Mouse (Mus musculus) embryonic facial prominence, embryonic 13.5 days (tissue): Measurements from ENCODE around the gene Avpr1b. TPM values are rescaled to one million over a fixed set of nuclear protein-coding genes. Genes with fewer than 3 reads are reported as not detected.
"Not testable (repeated sequence)": the region's sequence is repeated elsewhere in the genome, so short reads cannot be mapped to it uniquely, and the experiment has no call there.

Experiments
- ATAC-seq: fragments of 200-750 bp; cut with Nextera tagmentation; 2 replicates; pipeline ENCODE4 v1.8.0; 2017; ENCODE audit warnings: low read depth; ENCODE audit not compliant: insufficient number of reproducible peaks, insufficient read depth, low FRiP score, low TSS enrichment
- H3K27ac ChIP-seq: fragments of 300-500 bp; sonication (generic); 2 replicates; pipeline ENCODE4 v1.5.1; 2015; ENCODE audit warnings: moderate library complexity, mild to moderate bottlenecking, inconsistent platforms
- H3K27me3 ChIP-seq: fragments of 300-500 bp; sonication (generic); 2 replicates; pipeline ENCODE4 v1.6.1; 2015; ENCODE audit warnings: mild to moderate bottlenecking, inconsistent platforms
- H3K36me3 ChIP-seq: fragments of 300-500 bp; sonication (generic); 2 replicates; pipeline ENCODE4 v1.6.1; 2015; ENCODE audit warnings: mild to moderate bottlenecking, inconsistent platforms
- H3K4me1 ChIP-seq: fragments of 300-500 bp; sonication (generic); 2 replicates; pipeline ENCODE4 v1.6.1; 2015; ENCODE audit warnings: inconsistent platforms
- H3K4me2 ChIP-seq: fragments of 300-500 bp; sonication (generic); 2 replicates; pipeline ENCODE4 v1.6.1; 2015; ENCODE audit warnings: moderate library complexity, mild to moderate bottlenecking, inconsistent platforms
- H3K4me3 ChIP-seq: fragments of 300-500 bp; sonication (generic); 2 replicates; pipeline ENCODE4 v1.5.1; 2015; ENCODE audit warnings: mild to moderate bottlenecking, inconsistent platforms
- H3K9ac ChIP-seq: fragments of 300-500 bp; sonication (generic); 2 replicates; pipeline ENCODE4 v1.6.1; 2015; ENCODE audit warnings: mild to moderate bottlenecking, inconsistent platforms
- H3K9me3 ChIP-seq: fragments of 300-500 bp; sonication (generic); 2 replicates; pipeline ENCODE4 v1.6.1; 2016; ENCODE audit warnings: inconsistent platforms
- whole genome bisulfite sequencing: fragments of 180-500 bp; shearing (Covaris S2); methylation state at CpG from one replicate; pipeline ENCODE4 v1.1.7; 2015; ENCODE audit warnings: mixed read lengths; 5-methylcytosine and 5-hydroxymethylcytosine counted together
- polyA plus RNA-seq: library from polyadenylated mRNA; unstranded; fragments of >200 nt; fragmentation: Nextera tagmentation; extraction: Ambion mirVana; gene quantifications from 2 replicates; pipeline ENCODE4 v1.2.1, GENCODE M21; 2015

Avpr1b gene
- polyA plus RNA-seq: not detected in 2 replicates

DNA sequence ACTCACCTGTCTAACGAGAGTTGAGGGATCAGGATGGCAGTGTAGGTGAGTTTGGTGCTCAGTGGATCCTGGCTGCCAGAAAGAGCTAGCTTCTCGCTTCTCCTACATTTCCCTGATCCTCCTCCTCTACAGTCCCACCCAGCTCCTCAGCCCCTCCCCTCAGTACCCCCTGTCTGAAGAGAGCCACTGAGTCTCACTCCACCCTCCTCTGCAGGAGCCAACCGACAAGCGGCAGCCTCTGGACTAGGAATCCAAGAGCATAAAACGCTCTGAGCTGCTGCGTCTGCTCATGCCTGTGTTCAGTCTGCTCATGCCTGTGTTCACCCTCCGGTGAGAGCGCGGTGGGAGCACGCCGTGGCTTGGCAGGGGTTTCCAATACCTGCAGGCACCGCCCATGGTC is at the start of gene Avpr1b:
TSS of gene Avpr1b (plus strand) at position 335 of the 400 bp plus-strand sequence.
- Histone ChIP-seq H3K36me3 (no peaks in the 10 kb centered on the region), H3K4me2 (peak within 1 kb of the TSS; percentile 28), H3K9ac (no peak within 1 kb of the TSS), H3K4me1 (0 out of 2 replicates have a peak, but pooled peaks cover 4% of the 10 kb centered on the region), H3K4me3 (no peak within 1 kb of the TSS), H3K27me3 (0 out of 2 replicates have a peak, but pooled peaks cover 9% of the 10 kb centered on the region), H3K9me3 (no peaks in the 10 kb centered on the region), H3K27ac (no peak within 1 kb of the TSS)
- WGBS: 35% methylated on average over 12 of the region's 12 CpGs
- ATAC-seq: no peak

DNA sequence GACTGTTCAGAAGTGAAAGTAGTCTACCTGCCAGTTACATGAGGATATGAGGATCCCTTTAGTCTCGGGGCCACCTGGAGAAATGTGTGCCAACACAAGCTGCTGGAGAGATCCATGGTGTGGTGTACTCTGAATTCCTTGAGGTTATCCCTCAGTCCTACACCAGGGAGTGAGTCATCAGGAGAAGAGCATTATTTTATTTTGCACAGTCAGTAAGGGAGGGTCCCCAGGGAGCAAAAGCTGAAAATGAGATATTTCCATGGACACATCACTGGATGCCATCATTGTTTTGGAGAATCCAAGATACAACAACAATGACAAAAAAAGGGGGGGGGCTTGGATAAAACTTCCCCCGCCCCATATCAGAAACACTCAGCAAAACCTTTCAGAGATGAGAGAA is 47.1 kb upstream of the Avpr1b start:
- WGBS: 89% methylated on average over 2 of the region's 2 CpGs
- Histone ChIP-seq H3K27me3 (no peaks in the 10 kb centered on the region), H3K27ac (no peak overlapping the region), H3K36me3 (no peaks in the 10 kb centered on the region), H3K4me1 (peaks cover 15% of the 10 kb centered on the region), H3K9me3 (no peaks in the 10 kb centered on the region), H3K4me2 (no peak overlapping the region), H3K9ac (no peak overlapping the region), H3K4me3 (no peak overlapping the region)
- ATAC-seq: no peak

DNA sequence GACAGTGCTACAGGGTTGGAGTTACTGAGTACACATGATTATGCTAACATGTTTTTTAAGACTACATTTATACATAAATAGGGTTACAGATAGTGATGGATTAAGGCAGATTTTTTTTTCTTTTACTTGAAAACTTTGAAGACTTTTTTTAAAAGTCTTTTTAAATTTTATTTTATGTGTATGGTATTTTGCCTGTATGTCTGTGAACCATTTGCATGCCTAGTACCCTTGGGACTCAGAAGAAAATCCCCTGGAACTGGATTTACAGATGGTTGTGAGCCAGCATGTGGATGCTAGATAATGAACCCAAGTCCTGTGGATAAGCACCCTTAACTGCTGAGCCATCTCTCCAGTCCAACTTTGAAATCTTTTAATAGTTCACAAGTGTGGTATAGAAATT is 45.6 kb upstream of the Avpr1b start:
- no peak for ATAC-seq
- Histone ChIP-seq H3K27me3 (no peaks in the 10 kb centered on the region), H3K4me3 (no peak overlapping the region), H3K36me3 (no peaks in the 10 kb centered on the region), H3K4me1 (peaks cover 14% of the 10 kb centered on the region), H3K9me3 (no peaks in the 10 kb centered on the region), H3K9ac (no peak overlapping the region), H3K27ac (no peak overlapping the region), H3K4me2 (no peak overlapping the region)

DNA sequence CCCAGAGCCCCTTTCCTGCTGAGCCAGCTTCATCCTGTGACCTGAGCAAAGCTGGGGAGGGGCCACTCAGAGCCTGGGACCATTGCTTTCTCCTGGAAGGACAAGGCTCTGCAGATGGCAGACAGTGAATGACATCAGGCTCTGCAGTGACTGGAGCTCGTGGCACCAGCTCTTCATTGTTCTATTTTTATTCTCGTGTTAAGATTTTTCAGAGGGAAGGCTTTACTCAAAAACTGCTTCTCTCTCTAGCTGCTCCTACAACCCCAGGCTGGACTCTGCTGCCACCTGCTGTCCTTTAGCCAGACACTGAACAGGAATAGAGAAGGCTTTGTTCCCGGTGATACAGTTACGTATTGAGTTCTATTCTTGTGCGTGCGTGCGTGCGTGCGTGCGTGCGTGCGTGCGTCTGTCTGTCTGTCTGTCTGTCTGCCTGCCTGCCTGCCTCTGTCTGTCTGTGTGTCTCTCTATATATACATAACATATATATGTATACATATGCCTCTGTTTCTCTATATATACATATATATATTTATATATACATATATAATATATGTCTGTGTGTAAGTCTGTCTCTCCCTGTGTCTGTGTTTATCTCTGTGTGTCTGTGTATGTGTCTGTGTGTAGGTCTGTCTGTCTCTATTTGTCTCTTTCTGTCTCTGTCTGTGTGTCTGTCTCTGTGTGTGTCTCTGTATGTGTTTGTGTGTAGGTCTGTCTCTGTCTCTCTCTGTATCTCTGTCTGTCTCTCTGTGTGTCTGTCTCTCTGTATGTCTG is 43.8 kb upstream of the Avpr1b start:
- Histone ChIP-seq H3K4me2 (peak overlapping the region; percentile 53), H3K27me3 (no peaks in the 10 kb centered on the region), H3K36me3 (no peaks in the 10 kb centered on the region), H3K27ac (peak overlapping the region; percentile 71), H3K4me3 (peak overlapping the region; percentile 5; the same call in 1 of the 2 replicates), H3K9ac (peak overlapping the region; percentile 70), H3K4me1 (peaks cover 7% of the 10 kb centered on the region; the same call in 1 of the 2 replicates), H3K9me3 (no peaks in the 10 kb centered on the region)
- ATAC-seq: peak; percentile 88
- 4% methylated on average over 13 of the region's 13 CpGs for WGBS

DNA sequence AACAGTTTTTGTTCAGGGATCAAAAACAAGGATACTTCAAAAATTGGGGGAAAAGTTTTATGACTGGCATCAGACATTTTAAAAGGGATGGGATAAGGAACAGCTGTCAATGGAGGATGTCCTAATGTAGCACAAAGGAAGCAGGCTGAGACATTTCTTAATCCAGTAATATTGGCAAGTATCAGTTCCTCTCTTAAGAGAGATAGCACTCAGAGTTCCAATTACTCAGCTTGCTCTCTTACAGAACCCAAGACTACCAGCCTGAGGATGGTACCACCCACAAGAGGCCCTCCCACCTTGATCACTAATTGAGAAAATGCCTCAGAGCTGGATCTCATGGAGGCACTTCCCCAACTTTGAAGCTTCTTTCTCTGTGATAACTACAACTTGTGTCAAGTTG is 38.5 kb upstream of the Avpr1b start:
- 0 out of 2 replicates have a peak, but pooled peaks cover under 1% of the 10 kb centered on the region for H3K4me1 ChIP-seq
- no peak overlapping the region for H3K4me3 ChIP-seq
- no peaks in the 10 kb centered on the region for H3K9me3 ChIP-seq
- H3K27me3 ChIP-seq: no peaks in the 10 kb centered on the region
- H3K27ac ChIP-seq: no peak overlapping the region
- H3K9ac ChIP-seq: no peak overlapping the region
- H3K36me3 ChIP-seq: no peaks in the 10 kb centered on the region
- no peak for ATAC-seq
- no peak overlapping the region for H3K4me2 ChIP-seq

DNA sequence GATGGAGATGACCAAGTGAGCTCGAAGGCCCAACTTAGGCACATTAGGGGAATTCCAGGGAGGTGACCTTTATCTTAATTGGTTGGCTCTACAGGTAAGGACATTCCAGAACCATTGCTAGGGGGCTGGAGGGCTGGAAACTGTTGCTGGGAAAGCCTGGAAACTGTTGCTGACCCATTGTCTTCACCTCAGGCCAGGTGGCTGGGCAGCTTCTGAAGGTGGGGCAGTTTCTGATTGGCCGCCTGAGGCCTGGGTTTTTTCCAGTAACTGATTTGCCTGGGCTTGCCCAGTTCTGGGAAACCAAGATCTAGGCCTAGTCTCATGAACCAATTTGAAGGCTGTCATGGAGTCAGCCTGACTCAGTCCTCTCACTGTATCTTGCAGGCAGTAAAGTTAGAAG is 37.0 kb upstream of the Avpr1b start:
- no peaks in the 10 kb centered on the region for H3K36me3 ChIP-seq
- WGBS: 85% methylated on average over 2 of the region's 2 CpGs
- H3K9me3 ChIP-seq: no peaks in the 10 kb centered on the region
- H3K27ac ChIP-seq: no peak overlapping the region
- no peaks in the 10 kb centered on the region for H3K4me1 ChIP-seq
- no peak overlapping the region for H3K4me2 ChIP-seq
- no peak for ATAC-seq
- H3K9ac ChIP-seq: no peak overlapping the region
- no peak overlapping the region for H3K4me3 ChIP-seq
- no peaks in the 10 kb centered on the region for H3K27me3 ChIP-seq

DNA sequence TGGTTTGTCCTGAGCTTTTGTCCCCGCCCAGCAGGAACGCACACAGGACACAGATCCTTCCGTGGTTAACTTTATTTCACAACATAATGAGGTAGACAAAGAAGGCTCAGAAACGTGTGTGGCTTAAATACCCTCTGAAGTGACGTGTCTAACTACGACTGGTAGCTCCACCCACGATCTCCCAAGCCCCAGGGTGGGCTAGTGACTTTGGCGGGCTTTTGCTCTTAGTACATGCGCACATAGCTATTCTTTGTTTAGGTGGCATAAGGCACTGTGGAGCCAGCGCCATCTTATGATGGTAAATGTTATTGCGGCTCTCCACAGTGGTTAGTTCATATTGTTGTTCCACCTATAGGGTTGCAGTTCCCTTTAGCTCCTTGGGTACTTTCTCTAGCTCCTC is 33.0 kb upstream of the Avpr1b start:
- H3K36me3 ChIP-seq, H3K4me1 ChIP-seq, H3K4me3 ChIP-seq, H3K4me2 ChIP-seq, H3K27ac ChIP-seq, H3K27me3 ChIP-seq, ATAC-seq, H3K9me3 ChIP-seq, H3K9ac ChIP-seq: not testable (repeated sequence)
- 39% methylated on average over 11 of the region's 11 CpGs for WGBS

DNA sequence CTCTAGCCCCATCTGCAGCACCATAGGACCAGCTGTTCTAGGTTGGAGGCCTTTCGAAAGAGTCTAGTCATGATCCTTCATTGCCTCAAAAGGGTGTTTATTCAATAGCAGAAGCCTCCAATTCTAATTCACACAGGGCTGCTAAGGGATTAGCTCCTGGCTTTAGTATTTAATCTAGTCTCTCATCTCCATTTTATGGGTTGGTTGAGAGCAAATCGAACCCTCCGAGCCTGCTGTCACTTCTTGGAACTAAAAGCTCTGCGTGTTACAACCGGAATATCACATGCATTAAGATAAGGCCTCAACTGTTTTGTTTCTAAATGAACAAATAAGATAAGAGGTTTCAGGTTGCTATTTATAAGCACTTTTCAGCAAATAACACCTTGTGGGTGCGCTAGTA is 29.3 kb upstream of the Avpr1b start:
- H3K9me3 ChIP-seq: no peaks in the 10 kb centered on the region
- no peak overlapping the region for H3K9ac ChIP-seq
- no peak overlapping the region for H3K4me3 ChIP-seq
- H3K36me3 ChIP-seq: no peaks in the 10 kb centered on the region
- no peak overlapping the region for H3K4me2 ChIP-seq
- no peaks in the 10 kb centered on the region for H3K27me3 ChIP-seq
- H3K27ac ChIP-seq: no peak overlapping the region
- no peaks in the 10 kb centered on the region for H3K4me1 ChIP-seq
- WGBS: 92% methylated on average over 6 of the region's 6 CpGs
- ATAC-seq: no peak

DNA sequence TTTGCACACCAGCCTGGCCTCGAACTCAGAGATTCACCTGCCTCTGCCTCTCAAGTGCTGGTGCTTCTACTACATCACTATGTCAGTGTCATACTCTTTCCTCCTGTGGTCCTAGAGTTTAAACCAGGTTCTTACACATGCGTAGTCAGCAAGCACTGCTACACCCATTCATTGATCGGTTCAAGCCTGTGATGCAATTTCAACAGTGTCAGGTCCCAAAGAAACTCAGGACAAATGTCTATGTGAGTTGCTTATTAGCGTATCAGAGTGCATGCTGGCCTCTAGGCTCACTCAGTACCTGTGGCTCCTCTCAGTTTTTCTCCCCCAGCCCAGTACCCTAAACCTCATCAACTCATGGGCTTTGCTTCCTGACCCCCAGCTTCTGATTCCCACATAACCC is 28.6 kb upstream of the Avpr1b start:
- Histone ChIP-seq H3K36me3 (no peaks in the 10 kb centered on the region), H3K4me1 (no peaks in the 10 kb centered on the region), H3K4me2 (no peak overlapping the region), H3K27ac (no peak overlapping the region), H3K27me3 (no peaks in the 10 kb centered on the region), H3K4me3 (no peak overlapping the region), H3K9me3 (no peaks in the 10 kb centered on the region), H3K9ac (no peak overlapping the region)
- 90% methylated on average over 4 of the region's 4 CpGs for WGBS
- no peak for ATAC-seq

DNA sequence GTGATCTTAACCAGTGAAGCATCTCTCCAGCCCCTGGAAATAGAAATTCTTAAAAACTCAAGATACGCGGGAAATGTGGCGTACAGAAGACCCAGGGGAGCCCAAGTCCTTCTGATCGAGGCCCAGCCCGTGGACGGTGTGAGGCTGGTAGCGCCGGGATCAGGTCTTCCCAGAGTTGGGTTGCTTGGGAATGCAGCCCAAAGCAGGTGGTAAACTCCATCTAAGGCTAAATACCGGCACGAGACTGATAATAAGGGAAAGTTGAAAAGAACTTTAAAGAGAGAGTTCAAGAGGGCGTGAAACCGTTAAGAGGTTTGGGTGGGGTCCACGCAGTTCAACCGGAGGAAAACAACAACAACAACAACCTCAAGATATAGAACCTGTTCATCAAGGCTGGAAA is 25.3 kb upstream of the Avpr1b start:
- WGBS: 88% methylated on average over 14 of the region's 14 CpGs
- Histone ChIP-seq H3K4me3 (no peak overlapping the region), H3K9ac (no peak overlapping the region), H3K9me3 (no peaks in the 10 kb centered on the region), H3K27me3 (no peaks in the 10 kb centered on the region), H3K27ac (no peak overlapping the region), H3K36me3 (no peaks in the 10 kb centered on the region), H3K4me1 (no peaks in the 10 kb centered on the region), H3K4me2 (no peak overlapping the region)
- ATAC-seq: 0 out of 2 replicates have a peak, but pooled peaks have one; percentile 69

DNA sequence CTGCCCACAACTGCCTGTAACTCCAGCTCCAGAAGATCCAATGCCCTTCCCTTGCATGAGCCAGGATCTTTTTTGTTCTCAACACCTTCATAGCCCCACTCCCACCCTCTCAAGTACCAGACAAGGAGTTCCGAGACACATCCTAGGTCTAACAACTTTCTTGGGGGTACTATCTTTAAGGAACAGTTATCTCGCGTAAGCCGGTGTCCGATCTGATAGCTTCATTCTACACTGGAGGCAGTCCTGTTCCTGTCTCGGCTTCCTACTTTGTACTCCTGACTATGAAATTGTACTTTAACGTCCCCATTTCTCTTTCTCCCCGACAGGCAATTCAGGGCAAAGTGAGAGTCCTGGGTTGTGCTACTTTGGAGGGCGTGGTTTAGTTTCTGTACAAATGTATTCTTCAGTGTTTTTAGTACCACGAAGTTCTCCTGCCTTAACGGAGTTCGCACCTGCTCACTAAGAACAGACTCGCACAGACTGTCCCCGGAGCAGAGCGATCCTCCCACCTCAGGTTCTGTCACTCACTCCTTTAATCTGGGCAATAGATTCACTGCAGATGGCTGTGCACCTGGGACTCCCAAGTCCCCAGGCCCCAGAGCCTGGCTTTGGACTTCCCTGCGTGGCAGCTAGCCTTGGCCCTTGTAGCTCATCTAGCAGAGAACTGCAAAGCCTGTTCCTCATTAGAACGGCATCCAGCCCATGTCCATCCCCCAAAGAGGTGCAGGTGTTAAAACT is 19.9 kb upstream of the Avpr1b start:
- H3K4me2 ChIP-seq: no peak overlapping the region
- no peaks in the 10 kb centered on the region for H3K9me3 ChIP-seq
- ATAC-seq: no peak
- H3K27me3 ChIP-seq: no peaks in the 10 kb centered on the region
- H3K36me3 ChIP-seq: no peaks in the 10 kb centered on the region
- 71% methylated on average over 17 of the region's 17 CpGs for WGBS
- no peak overlapping the region for H3K27ac ChIP-seq
- no peak overlapping the region for H3K4me3 ChIP-seq
- no peaks in the 10 kb centered on the region for H3K4me1 ChIP-seq
- no peak overlapping the region for H3K9ac ChIP-seq

DNA sequence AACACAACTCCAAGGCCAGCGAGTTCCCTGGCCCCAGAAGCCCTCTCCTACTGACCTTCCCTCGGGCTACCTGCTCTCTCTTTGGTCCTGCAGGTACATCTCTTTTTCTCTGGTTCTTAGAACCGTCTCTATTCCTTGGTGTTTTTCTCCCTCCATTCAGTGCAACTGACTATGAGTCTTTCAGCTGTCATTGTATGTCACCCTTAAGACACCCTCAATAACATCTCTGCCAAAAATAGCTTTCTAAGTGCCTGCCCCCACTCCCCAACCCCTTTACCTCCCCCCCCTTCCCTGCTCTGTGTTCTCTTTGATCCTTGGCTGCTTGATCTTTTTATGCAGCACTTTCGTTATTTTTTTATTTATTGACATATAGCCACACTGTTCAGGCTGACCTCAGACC is 18.6 kb upstream of the Avpr1b start:
- no peak overlapping the region for H3K4me2 ChIP-seq
- ATAC-seq: no peak
- no peak overlapping the region for H3K9ac ChIP-seq
- no peaks in the 10 kb centered on the region for H3K4me1 ChIP-seq
- WGBS: 58% methylated on average over 4 of the region's 4 CpGs
- H3K27ac ChIP-seq: no peak overlapping the region
- no peak overlapping the region for H3K4me3 ChIP-seq
- no peaks in the 10 kb centered on the region for H3K27me3 ChIP-seq
- H3K9me3 ChIP-seq: no peaks in the 10 kb centered on the region
- no peaks in the 10 kb centered on the region for H3K36me3 ChIP-seq
